Mouse (Mus musculus) CH12.LX (cell line): ENCODE results near the gene A730009L09Rik. TPM values are rescaled to one million over a fixed set of nuclear protein-coding genes. Genes with fewer than 3 reads are reported as not detected.
A peak's percentile ranks its signal among the peaks of the same experiment; 100 is the strongest.

Experiments used
- DNase-seq: peaks from one replicate; pipeline ENCODE4 v3.0.0-alpha.2; 2013; ENCODE audit errors: extremely low read depth
- H3K27ac ChIP-seq: 2 replicates; pipeline ENCODE4 v1.5.1; 2012; ENCODE audit warnings: low read depth, mild to moderate bottlenecking, control low read depth, moderate library complexity; ENCODE audit not compliant: insufficient read depth
- H3K27me3 ChIP-seq: replicated peaks from 2 replicates; pipeline ENCODE3; 2012; ENCODE audit warnings: inconsistent platforms
- H3K36me3 ChIP-seq, 2 experiments: replicated peaks in 1 of 2; 2 replicates each; pipeline versions ENCODE3 to v1.6.1; 2012; ENCODE audit warnings: inconsistent platforms in 1 of 2, low read length in 1 of 2, mild to moderate bottlenecking in 1 of 2, mixed read lengths in 1 of 2, moderate library complexity in 1 of 2; ENCODE audit not compliant: control insufficient read depth in 1 of 2, insufficient read depth in 1 of 2
- H3K4me1 ChIP-seq, 2 experiments: 2 replicates each; pipeline ENCODE4 v1.6.1; 2012; ENCODE audit warnings: inconsistent platforms in 1 of 2, moderate library complexity in 1 of 2; ENCODE audit not compliant: insufficient read depth in 2 of 2, control insufficient read depth in 1 of 2
- H3K4me2 ChIP-seq: 2 replicates; pipeline ENCODE4 v1.6.1; 2012; ENCODE audit warnings: low read depth, mild to moderate bottlenecking, control low read depth; ENCODE audit not compliant: poor library complexity, insufficient read depth, severe bottlenecking
- H3K4me3 ChIP-seq, 3 experiments: fragments of 150-350 bp in 1 of 3; sonication (generic) in 1 of 3; replicated peaks in 1 of 3; 2 replicates each; pipeline versions ENCODE3 to v1.5.1; 2011 to 2012; ENCODE audit warnings: low read depth in 2 of 3, low read length in 2 of 3, mild to moderate bottlenecking in 2 of 3, moderate library complexity in 2 of 3, control low read depth in 1 of 3, improper control_type of control experiment in 1 of 3, inconsistent platforms in 1 of 3, mixed read lengths in 1 of 3; ENCODE audit not compliant: poor library complexity in 1 of 3
- H3K79me2 ChIP-seq: replicated peaks from 2 replicates; pipeline ENCODE4 v1.6.1; 2012; ENCODE audit warnings: mild to moderate bottlenecking, moderate library complexity; ENCODE audit not compliant: control insufficient read depth, poor library complexity, insufficient read depth, severe bottlenecking; ENCODE audit errors: extremely low read depth
- H3K9ac ChIP-seq: 2 replicates; pipeline ENCODE4 v1.6.1; 2012; ENCODE audit warnings: low read depth, mild to moderate bottlenecking, control low read depth, moderate library complexity; ENCODE audit not compliant: insufficient read depth
- H3K9me3 ChIP-seq: replicated peaks from 2 replicates; pipeline ENCODE3; 2012; ENCODE audit warnings: low read length, inconsistent platforms, mixed read lengths
- CHD1 ChIP-seq: IDR thresholded peaks from 2 replicates; pipeline ENCODE4 v1.6.1; 2012; ENCODE audit warnings: low read depth, low read length, improper control_type of control experiment, inconsistent platforms
- CTCF ChIP-seq, 2 experiments: IDR thresholded peaks in 1 of 2; conservative IDR thresholded peaks in 1 of 2; 2 replicates each; pipeline ENCODE4 v1.5.1; 2011 to 2012; ENCODE audit warnings: low read depth in 2 of 2, low read length in 2 of 2, improper control_type of control experiment in 1 of 2, inconsistent platforms in 1 of 2, mild to moderate bottlenecking in 1 of 2, moderate library complexity in 1 of 2
- E2F4 ChIP-seq: IDR thresholded peaks from 2 replicates; pipeline ENCODE4 v1.6.1; 2011; ENCODE audit warnings: low read depth, low read length, improper control_type of control experiment; ENCODE audit not compliant: insufficient replicate concordance
- ELF1 ChIP-seq: IDR thresholded peaks from 2 replicates; pipeline ENCODE4 v1.6.1; 2014; ENCODE audit warnings: low read depth, mild to moderate bottlenecking, inconsistent platforms, low read length, improper control_type of control experiment
- GABPA ChIP-seq: IDR thresholded peaks from 2 replicates; pipeline ENCODE4 v1.6.1; 2012; ENCODE audit warnings: low read depth, low read length, improper control_type of control experiment, inconsistent platforms; ENCODE audit not compliant: insufficient replicate concordance
- IRF4 ChIP-seq: IDR thresholded peaks from 2 replicates; pipeline ENCODE4 v1.6.1; 2014; ENCODE audit warnings: low read depth, mild to moderate bottlenecking, inconsistent platforms, low read length, improper control_type of control experiment
- JUN ChIP-seq: IDR thresholded peaks from 2 replicates; pipeline ENCODE4 v1.6.1; 2011; ENCODE audit warnings: low read depth, mild to moderate bottlenecking, low read length, improper control_type of control experiment, moderate library complexity; ENCODE audit not compliant: insufficient read depth
- JUND ChIP-seq: conservative IDR thresholded peaks from 2 replicates; pipeline ENCODE4 v1.6.1; 2011; ENCODE audit warnings: low read depth, low read length, improper control_type of control experiment
- MAX ChIP-seq: IDR thresholded peaks from 2 replicates; pipeline ENCODE4 v1.6.1; 2011; ENCODE audit warnings: low read length, improper control_type of control experiment
- MAZ ChIP-seq: IDR thresholded peaks from 2 replicates; pipeline ENCODE4 v1.6.1; 2012; ENCODE audit warnings: low read depth, mild to moderate bottlenecking, inconsistent platforms, low read length, improper control_type of control experiment, moderate library complexity
- NRF1 ChIP-seq: IDR thresholded peaks from 2 replicates; pipeline ENCODE4 v1.6.1; 2014; ENCODE audit warnings: low read depth, mild to moderate bottlenecking, inconsistent platforms, low read length, improper control_type of control experiment, moderate library complexity
- PAX5 ChIP-seq: IDR thresholded peaks from 2 replicates; pipeline ENCODE4 v1.6.1; 2012; ENCODE audit warnings: low read length, inconsistent platforms, mixed read lengths
- TBP ChIP-seq: conservative IDR thresholded peaks from 2 replicates; pipeline ENCODE4 v1.6.1; 2011; ENCODE audit warnings: low read depth, low read length, improper control_type of control experiment
- ZKSCAN1 ChIP-seq: IDR thresholded peaks from 2 replicates; pipeline ENCODE4 v1.6.1; 2012; ENCODE audit warnings: low read depth, inconsistent platforms, low read length, improper control_type of control experiment, borderline replicate concordance
- ZNF384 ChIP-seq: IDR thresholded peaks from 2 replicates; pipeline ENCODE4 v1.6.1; 2012; ENCODE audit warnings: low read depth, low read length, improper control_type of control experiment, inconsistent platforms
- dilution Hi-C: fragments of 300-500 bp; cut with MboI; formaldehyde crosslinking; loops from 2 replicates; pipeline ENCODE4 v1.14.3; 2020; ENCODE audit warnings: low sequenced_read_pairs; ENCODE audit not compliant: extremely low pct_unique_long_range_greater_than_20kb, extremely low pct_ligation_motif_present
- in situ Hi-C: fragments of 300-500 bp; cut with MboI; formaldehyde crosslinking; loops from 3 replicates; pipeline ENCODE4 v1.14.3; 2019; ENCODE audit warnings: low sequenced_read_pairs, low pct_ligation_motif_present, low pct_unique_long_range_greater_than_20kb, mixed read lengths
- polyA plus RNA-seq: library from polyadenylated mRNA; unstranded; fragments of >175 nt; gene quantifications from 2 replicates; pipeline ENCODE4 v1.2.1, GENCODE M21; 2012; ENCODE audit warnings: low read depth; ENCODE audit not compliant: insufficient read length
- total RNA-seq, 2 experiments: library from RNA; depleted of rRNA; stranded (reverse); fragments of 300-350 nt in 1 of 2; fragments of >200 nt in 1 of 2; gene quantifications; 2 replicates each; pipeline ENCODE4 v1.2.3; 2012 to 2014

A730009L09Rik gene
- total and polyA plus RNA-seq, 3 experiments = not detected

- TF ChIP-seq E2F4 = no peak
- 0 out of 2 replicates have a peak, but pooled peaks have one; percentile 32 for TF ChIP-seq ELF1
- dilution Hi-C loops = no loop called here
- Histone ChIP-seq H3K4me3 (no peak overlapping the region), H3K36me3 (no peaks in the 10 kb centered on the region), H3K27me3 (no peaks in the 10 kb centered on the region), H3K9ac (no peak overlapping the region), H3K9me3 (peaks cover 2% of the 10 kb centered on the region), H3K4me1 (peaks cover 0 to 10% of the 10 kb centered on the region in 2 experiments; a peak in 2 of 4 replicates), H3K4me2 (no peak overlapping the region), H3K27ac (no peak overlapping the region), H3K79me2 (no peaks in the 10 kb centered on the region)
- in situ Hi-C loops = no loop called here
- DNase-seq = no peak
Measured at GRCm38 (mm10) chr16:84532803-84533202, 17.9 kb downstream of the A730009L09Rik start.

GRCm38 (mm10) chr16:84546059-84546458, 31.1 kb downstream of the A730009L09Rik start:
- Histone ChIP-seq H3K79me2 (no peaks in the 10 kb centered on the region), H3K36me3 (no peaks in the 10 kb centered on the region), H3K9ac (no peak overlapping the region), H3K27ac (no peak overlapping the region), H3K9me3 (no peaks in the 10 kb centered on the region), H3K4me1 (no peaks in the 10 kb centered on the region), H3K4me2 (no peak overlapping the region), H3K27me3 (no peaks in the 10 kb centered on the region), H3K4me3 (no peak overlapping the region)
- DNase-seq = peak; percentile 46
- in situ Hi-C loops (no loop called here), dilution Hi-C loops (no loop called here)
- no peak for TF ChIP-seq NRF1
- TF ChIP-seq CTCF (conservative IDR thresholded peaks at IDR 0.05 in 1 of 2, IDR thresholded peaks at IDR 0.05 in 1 of 2; ENCODE audit: low read depth in 2 of 2, low read length in 2 of 2) = peak; percentile 59 to 60; a peak in 3 of 4 replicates

GRCm38 (mm10) chr16:84549122-84549521, 34.2 kb downstream of the A730009L09Rik start:
- no peaks in the 10 kb centered on the region for H3K79me2 ChIP-seq
- H3K9ac ChIP-seq = no peak overlapping the region
- H3K4me3 ChIP-seq = no peak overlapping the region
- no peaks in the 10 kb centered on the region for H3K9me3 ChIP-seq
- no peaks in the 10 kb centered on the region for H3K27me3 ChIP-seq
- no peaks in the 10 kb centered on the region for H3K4me1 ChIP-seq
- H3K27ac ChIP-seq = no peak overlapping the region
- dilution Hi-C loops = no loop called here
- no peak overlapping the region for H3K4me2 ChIP-seq
- no peaks in the 10 kb centered on the region for H3K36me3 ChIP-seq
- in situ Hi-C loops = no loop called here
- DNase-seq = no peak
- TF ChIP-seq JUN = no peak
- no peak for TF ChIP-seq PAX5
- no peak for TF ChIP-seq ELF1
- TF ChIP-seq ZKSCAN1 = no peak
- TF ChIP-seq TBP = no peak
- TF ChIP-seq IRF4 = no peak
- TF ChIP-seq ZNF384 = no peak
- no peak for TF ChIP-seq CHD1
- no peak for TF ChIP-seq NRF1
- TF ChIP-seq GABPA = no peak
- TF ChIP-seq MAZ = no peak
- TF ChIP-seq JUND = no peak
- no peak for TF ChIP-seq MAX
- TF ChIP-seq, all 38 proteins: peak for 0
